Mouse (Mus musculus): Measurements from ENCODE around the gene Lyrm4.

Lyrm4 gene

GRCm38 (mm10) chr13:36117143-36118014 is at the start of gene Lyrm4, which contains the start of gene Fars2:
TSS of gene Lyrm4 (minus strand) at chr13:36117526.
TSS of gene Fars2 (plus strand) at chr13:36117412.
- DNase-seq = peak; percentile 93 to 96

- no peak for DNase-seq
These were observed 46.6 kb upstream of the Lyrm4 start for GRCm38 (mm10) chr13:36163898-36164297.

- DNase-seq = no peak
These were observed 46.1 kb upstream of the Lyrm4 start for GRCm38 (mm10) chr13:36163411-36163810.

DNA sequence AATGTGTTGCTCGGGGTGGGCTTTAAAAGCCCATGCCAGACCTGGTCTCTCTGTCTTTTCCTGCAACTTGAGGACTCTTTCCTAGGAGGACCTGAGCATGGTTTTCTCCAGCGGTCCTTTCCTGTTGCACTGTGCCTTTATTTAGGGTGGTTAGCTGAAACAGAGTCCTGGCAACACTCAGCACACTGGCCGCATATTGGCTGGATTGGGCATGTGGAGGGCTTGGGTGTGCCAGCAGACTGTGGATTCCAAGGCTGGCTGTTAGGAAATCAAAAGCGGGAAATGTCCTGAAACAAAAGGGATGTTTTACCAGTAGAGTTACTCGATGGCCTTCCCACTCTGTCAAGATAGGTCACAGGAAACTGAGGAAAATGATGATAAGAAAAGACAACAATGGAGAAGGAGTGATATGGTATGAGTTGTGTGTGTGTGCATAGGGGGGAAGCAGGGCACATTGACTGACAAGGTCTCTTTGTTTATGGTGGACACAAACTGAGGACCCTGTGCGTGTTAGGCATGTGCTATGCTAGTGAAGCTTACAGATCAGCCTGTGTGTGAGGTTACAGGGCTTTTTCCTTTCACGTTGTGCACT is 39.1 kb upstream of the Lyrm4 start:
- no peak for DNase-seq

- DNase-seq = no peak
These were observed 35.6 kb upstream of the Lyrm4 start for GRCm38 (mm10) chr13:36152728-36153498.

DNA sequence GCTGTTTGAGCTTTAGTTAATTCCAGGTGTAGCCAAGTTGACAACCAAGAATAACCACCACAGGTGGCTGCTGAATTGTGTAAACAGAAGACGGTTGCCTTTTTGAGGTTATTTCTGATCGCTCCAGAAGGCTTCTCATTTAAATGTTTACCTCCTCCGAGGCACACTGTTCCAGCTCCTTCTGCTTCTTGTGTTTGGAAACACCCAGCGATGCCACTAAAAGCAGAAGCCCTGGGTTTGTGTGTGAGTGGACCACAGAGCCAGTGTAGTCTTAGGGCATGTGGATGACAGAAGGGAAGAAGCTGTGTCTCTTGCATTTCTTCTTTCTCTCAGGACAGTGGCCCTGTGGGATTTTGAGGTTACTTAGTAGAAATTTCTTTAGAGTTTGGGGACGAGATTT is 32.9 kb upstream of the Lyrm4 start:
- DNase-seq = no peak

DNA sequence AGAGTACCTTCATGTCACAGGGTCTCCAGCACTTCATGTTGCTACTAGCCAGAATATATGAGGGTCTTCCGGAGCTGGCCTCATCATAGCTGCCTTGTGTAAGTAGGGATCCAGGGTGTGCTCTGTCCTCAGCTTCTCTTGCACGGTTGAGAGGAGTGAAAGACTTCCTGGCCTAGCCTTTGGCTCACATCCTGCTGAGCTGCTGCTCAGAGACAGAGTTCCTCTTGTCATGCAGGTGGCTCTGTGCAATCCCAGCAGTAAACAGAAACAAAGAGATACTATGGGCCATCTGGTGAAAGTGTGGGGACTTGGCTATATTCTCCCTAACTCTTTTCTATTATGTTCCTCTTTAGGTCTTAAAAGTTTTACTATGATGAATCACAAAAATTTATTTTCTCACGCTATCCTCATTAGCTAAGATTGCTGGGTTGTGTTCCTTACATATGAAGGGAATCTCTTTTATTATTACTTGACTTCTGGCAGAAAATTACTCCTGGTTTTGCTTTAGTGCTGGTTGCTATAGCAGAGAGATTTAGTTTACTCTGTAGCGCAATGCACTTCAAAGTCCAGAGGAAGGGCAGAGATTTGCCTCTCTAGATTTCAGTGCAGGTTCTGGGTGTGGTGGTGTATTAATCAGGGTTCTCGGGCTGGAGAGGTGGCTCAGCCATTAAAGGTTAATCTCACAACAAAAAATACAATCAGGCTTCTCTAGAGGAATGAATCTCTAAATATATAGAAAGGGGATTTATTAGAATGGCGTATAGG is 32.0 kb upstream of the Lyrm4 start:
- DNase-seq = no peak

GRCm38 (mm10) chr13:36145601-36146000 is 28.3 kb upstream of the Lyrm4 start:
- no peak for DNase-seq

DNA sequence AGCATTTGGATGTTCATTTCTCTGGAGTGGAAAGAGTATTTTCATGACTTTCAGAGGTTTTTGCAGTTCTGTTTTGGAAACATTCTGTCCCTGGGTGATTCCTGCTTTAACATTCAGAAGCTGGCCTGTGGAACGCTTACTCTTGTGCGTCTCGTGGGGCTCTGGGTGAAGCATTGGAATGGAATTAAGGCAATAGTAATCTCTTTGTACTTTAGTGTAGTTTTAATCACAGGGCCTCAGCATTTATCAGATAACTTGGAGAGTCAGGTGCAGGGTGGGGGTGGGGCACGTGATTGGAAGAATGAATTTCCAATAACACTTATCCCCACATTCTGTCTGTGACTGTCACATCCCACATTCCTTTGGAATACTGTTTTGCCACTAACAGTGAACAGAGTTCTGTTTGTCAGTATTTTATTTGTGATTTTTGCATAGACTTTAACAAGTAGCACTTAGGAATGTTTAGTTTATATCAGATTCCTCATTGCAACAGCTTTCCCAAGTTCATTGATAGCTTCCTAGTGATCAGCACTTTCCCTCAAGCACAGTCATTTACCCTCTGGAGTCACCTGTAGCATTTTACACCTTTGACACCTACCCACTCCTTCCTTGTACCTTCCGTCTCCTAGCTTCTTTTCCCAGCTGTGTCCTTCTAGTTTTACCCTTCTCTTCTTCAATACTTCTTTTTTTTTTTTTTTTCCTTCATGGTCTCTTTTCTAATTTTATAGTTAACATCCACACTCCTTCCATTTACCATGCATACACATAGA is 23.1 kb upstream of the Lyrm4 start:
- no peak for DNase-seq

DNA sequence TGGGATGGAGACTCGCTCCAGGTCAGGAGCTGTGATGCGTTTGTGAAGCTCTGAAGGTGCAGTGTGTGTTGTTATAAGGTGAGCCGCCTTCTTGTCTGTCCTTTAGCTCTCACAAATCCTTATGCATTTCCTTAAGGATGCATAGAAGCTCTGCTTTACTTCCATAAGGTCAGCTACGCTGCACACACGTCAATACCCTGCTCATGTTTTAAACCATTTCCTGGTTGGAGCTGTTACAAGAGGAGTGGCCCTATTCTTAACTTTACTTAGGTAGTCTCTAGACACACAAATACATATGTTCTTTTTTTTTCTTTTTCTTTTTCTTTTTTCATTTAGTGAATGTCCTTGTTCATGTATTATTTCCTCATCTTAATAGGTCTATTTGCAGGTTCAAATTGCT is 22.4 kb upstream of the Lyrm4 start:
- DNase-seq = no peak

DNA sequence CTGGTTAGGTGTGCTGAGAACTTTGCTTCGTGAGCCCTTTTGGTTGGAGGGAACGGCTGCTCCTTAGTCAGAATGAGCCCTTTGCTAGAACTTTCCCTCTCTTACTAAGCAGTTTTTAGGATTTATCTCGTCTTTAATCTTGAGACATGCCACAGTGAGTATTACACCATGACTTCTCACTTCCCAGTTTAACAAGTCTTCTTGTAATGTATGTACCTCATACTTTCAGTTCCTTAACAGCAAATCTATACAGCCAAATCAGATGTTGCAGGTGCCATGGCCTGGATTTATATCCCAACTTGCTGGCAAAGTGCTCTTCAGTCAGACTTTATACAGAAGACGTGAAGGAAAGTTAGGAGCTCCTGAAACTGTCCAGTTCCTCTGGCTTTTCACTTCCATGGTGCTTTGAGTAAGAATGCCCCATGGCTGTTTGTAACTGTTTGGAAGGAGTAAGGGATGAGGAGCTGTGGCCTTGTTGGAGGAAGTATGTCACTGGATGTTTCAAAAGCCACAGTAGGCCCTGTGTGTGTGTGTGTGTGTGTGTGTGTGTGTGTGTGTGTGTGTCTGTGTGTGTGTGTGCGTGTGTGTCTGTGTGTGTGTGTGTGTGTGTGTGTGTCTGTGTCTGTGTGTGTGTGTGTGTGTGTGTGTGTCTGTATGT is 14.8 kb upstream of the Lyrm4 start:
- no peak for DNase-seq

DNA sequence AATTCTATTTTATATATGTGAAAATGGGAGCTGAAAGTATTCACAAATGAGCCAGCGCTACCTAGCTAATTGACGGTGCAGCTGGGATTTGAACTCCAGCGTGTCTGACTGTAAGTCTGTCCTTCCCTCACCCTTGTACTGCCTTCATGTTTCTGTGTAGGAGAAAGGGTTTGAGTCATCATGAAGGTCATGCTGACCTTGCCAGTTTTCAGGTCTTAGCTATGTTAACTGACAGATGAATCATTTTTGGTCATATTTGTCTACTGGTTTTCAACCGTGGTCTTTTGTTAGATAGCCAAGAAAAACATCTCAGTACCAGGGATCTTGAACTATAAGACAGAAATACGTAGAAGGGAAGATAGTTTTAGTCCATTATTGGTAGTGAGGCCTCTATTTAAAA is 14.1 kb upstream of the Lyrm4 start:
- no peak for DNase-seq

GRCm38 (mm10) chr13:36129360-36130054 is 12.2 kb upstream of the Lyrm4 start:
- no peak for DNase-seq

DNA sequence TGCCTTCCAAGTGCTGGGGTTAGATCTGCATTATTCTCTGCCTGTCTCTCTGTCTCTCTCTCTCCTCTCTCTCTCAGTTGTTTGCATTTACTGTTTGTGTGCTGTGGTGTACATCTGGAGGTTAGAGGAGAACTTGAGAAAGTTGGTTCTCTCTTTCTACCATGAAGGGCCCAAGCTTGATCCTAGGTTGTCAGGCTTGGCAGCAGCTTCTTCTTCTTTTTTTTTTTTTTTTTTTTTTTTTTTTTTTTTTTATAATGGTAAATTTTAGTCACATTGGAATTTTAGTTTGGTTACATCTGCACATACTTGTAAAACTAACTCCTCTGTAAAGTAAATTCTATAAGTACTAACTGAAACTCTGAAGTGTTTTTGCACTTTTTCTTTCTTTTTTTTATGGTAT is 3.3 kb upstream of the Lyrm4 start:
- no peak for DNase-seq

GRCm38 (mm10) chr13:36119684-36120083 is 2.4 kb upstream of the Lyrm4 start:
- no peak for DNase-seq

- DNase-seq = peak; percentile 24 to 25
These were observed 695 bp downstream of the Lyrm4 start for GRCm38 (mm10) chr13:36116520-36117142.

- no peak for DNase-seq
These were observed 4.1 kb downstream of the Lyrm4 start for GRCm38 (mm10) chr13:36113181-36113580.

DNA sequence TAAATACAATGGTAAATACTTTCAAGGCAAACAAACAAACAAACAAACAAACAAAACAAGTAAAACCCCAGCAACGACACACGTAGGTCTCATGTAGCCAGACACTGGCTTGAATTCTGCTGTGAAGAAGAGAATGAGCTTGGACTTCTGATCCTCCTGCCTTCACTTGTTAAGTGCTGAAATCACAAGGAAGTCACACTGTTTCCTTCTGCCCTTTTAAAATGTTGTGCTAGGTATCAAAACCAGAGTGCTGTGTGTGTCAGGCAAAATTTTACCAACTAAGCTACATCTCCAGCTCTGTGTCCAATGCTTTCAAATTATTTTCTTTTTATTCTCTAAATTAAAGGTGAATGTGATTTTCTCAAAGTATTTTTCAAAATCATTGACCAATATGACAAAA is 6.0 kb downstream of the Lyrm4 start:
- DNase-seq = no peak

GRCm38 (mm10) chr13:36108528-36108927 is 8.8 kb downstream of the Lyrm4 start:
- no peak for DNase-seq

DNA sequence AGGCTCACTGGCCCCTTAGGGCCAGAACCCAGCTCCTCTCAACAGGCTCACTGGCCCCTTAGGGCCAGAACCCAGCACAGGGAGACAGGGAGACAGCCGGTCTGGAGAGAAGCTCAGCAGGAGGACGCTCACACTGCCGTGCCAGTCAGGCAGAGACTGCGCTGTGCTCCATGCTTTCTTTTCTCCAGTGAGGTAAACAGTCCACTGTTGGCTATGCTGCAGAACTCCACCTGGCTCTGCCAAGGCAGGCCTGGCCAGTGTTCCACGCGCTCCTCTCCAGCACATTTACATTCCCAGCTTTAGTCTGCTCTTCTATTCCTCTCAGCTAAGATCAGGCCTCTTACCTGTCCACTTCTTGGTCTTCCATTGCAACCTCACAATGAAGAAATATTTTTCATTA is 11.7 kb downstream of the Lyrm4 start:
- DNase-seq = no peak

Data from spleen, adult 18-20 months (tissue).